Mouse (Mus musculus) myocyte (in vitro differentiated cells): ENCODE measurements around the gene Aplp2. TPM values are rescaled to one million over a fixed set of nuclear protein-coding genes. Genes with fewer than 3 reads are reported as not detected.

Source experiments
- H3K27me3 ChIP-seq: one replicate; pipeline ENCODE4 v1.6.1; 2011; ENCODE audit not compliant: control insufficient read depth, insufficient read depth, insufficient read length
- H3K36me3 ChIP-seq: one replicate; pipeline ENCODE4 v1.6.1; 2011; ENCODE audit not compliant: control insufficient read depth, insufficient read depth
- H3K4me2 ChIP-seq: one replicate; pipeline ENCODE4 v1.6.1; 2011; ENCODE audit warnings: low read depth, control low read depth
- H3K4me3 ChIP-seq: one replicate; pipeline ENCODE4 v1.5.1; 2011; ENCODE audit warnings: mild to moderate bottlenecking, control low read depth, moderate library complexity
- H3K79me2 ChIP-seq: one replicate; pipeline ENCODE4 v1.6.1; 2011; ENCODE audit not compliant: control insufficient read depth, insufficient read depth
- H3ac ChIP-seq: one replicate; pipeline ENCODE4 v1.6.1; 2011; ENCODE audit not compliant: control insufficient read depth, insufficient read length
- CEBPB ChIP-seq: IDR thresholded peaks from 2 replicates; pipeline ENCODE4 v1.6.1; 2011; ENCODE audit warnings: mild to moderate bottlenecking, moderate library complexity; ENCODE audit not compliant: poor library complexity, insufficient read depth, severe bottlenecking
- E2F4 ChIP-seq: IDR thresholded peaks from one replicate; pipeline ENCODE4 v1.6.1; 2011; ENCODE audit warnings: mild to moderate bottlenecking, control low read depth, moderate library complexity; ENCODE audit not compliant: insufficient read depth
- MAX ChIP-seq: IDR thresholded peaks from one replicate; pipeline ENCODE4 v1.6.1; 2011; ENCODE audit warnings: low read depth, mild to moderate bottlenecking, control low read depth
- MYOD1 ChIP-seq, 3 experiments: IDR thresholded peaks; one replicate each; pipeline ENCODE4 v1.6.1; 2011; ENCODE audit warnings: control low read depth in 2 of 3, low read depth in 2 of 3, mild to moderate bottlenecking in 2 of 3, moderate library complexity in 1 of 3; ENCODE audit not compliant: insufficient read length in 2 of 3, control insufficient read depth in 1 of 3
- MYOG ChIP-seq, 3 experiments: IDR thresholded peaks; one replicate each; pipeline ENCODE4 v1.6.1; 2011; ENCODE audit warnings: control low read depth in 2 of 3, low read depth in 2 of 3, mild to moderate bottlenecking in 2 of 3; ENCODE audit not compliant: insufficient read length in 2 of 3, control insufficient read depth in 1 of 3, insufficient read depth in 1 of 3
- POLR2A ChIP-seq: IDR thresholded peaks from one replicate; pipeline ENCODE4 v1.6.1; 2011; ENCODE audit warnings: low read depth, mild to moderate bottlenecking, control low read depth, moderate library complexity; ENCODE audit not compliant: insufficient read length
- POLR2AphosphoS2 ChIP-seq: IDR thresholded peaks from one replicate; pipeline ENCODE4 v1.6.1; 2011; ENCODE audit warnings: low read depth, control low read depth; ENCODE audit not compliant: insufficient read length
- REST ChIP-seq: IDR thresholded peaks from one replicate; pipeline ENCODE4 v1.6.1; 2011; ENCODE audit warnings: mild to moderate bottlenecking, control low read depth, moderate library complexity; ENCODE audit not compliant: insufficient read depth, insufficient read length
- SRF ChIP-seq: IDR thresholded peaks from one replicate; pipeline ENCODE4 v1.6.1; 2011; ENCODE audit warnings: low read depth; ENCODE audit not compliant: control insufficient read depth, insufficient read length
- TCF12 ChIP-seq: IDR thresholded peaks from one replicate; pipeline ENCODE4 v1.6.1; 2011; ENCODE audit warnings: mild to moderate bottlenecking, control low read depth; ENCODE audit not compliant: poor library complexity, insufficient read depth, severe bottlenecking
- TCF3 ChIP-seq: IDR thresholded peaks from one replicate; pipeline ENCODE4 v1.6.1; 2011; ENCODE audit warnings: low read depth, control low read depth; ENCODE audit not compliant: insufficient read length
- USF1 ChIP-seq: IDR thresholded peaks from one replicate; pipeline ENCODE4 v1.6.1; 2011; ENCODE audit warnings: low read depth, mild to moderate bottlenecking, control low read depth, moderate library complexity
- polyA plus RNA-seq: library from polyadenylated mRNA; unstranded; fragments of >200 nt; fragmentation: generic; extraction: Trizol; gene quantifications from one replicate; pipeline ENCODE4 v1.2.1, GENCODE M21; 2012; ENCODE audit warnings: missing spikeins

The Aplp2 gene
- polyA plus RNA-seq, 1 experiment, result 65.7 TPM

DNA sequence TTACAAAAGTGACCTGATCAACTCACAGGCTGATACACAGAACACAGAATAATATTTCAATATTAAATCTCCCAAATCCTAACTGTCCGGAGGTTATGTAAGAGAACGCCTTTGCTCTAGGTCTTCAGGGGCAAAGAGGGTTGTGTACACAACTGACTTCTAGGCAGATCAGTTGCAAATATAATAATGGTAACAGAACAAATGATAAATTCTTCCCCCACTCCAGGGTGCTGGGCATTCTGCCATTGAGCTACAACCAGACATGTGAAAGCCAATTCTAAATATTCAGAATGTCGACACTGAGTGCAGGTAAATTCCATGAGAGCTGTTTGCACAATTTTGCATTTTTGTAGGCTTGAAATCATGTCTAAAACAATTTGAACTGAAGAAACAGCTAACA lies 3.9 kb downstream of the Aplp2 start:
- peaks cover 29% of the 10 kb centered on the region for H3K79me2 ChIP-seq
- H3K36me3 ChIP-seq, result no peaks in the 10 kb centered on the region
- no peak overlapping the region for H3K4me3 ChIP-seq
- H3K27me3 ChIP-seq, result no peaks in the 10 kb centered on the region
- H3K4me2 ChIP-seq, result no peak overlapping the region
- TF ChIP-seq SRF (no peak), MYOD1 (IDR thresholded peaks at IDR 0.05; ENCODE audit: control insufficient read depth in 1 of 3, insufficient read length in 2 of 3, low read depth in 2 of 3) (no peak), USF1 (no peak), MAX (no peak), MYOG (IDR thresholded peaks at IDR 0.05; ENCODE audit: control insufficient read depth in 1 of 3, insufficient read depth in 1 of 3, insufficient read length in 2 of 3, low read depth in 2 of 3) (no peak), POLR2A (no peak), TCF3 (no peak), E2F4 (no peak), TCF12 (no peak), CEBPB (no peak), POLR2AphosphoS2 (no peak), REST (no peak)
- H3ac ChIP-seq, result no peak overlapping the region

DNA sequence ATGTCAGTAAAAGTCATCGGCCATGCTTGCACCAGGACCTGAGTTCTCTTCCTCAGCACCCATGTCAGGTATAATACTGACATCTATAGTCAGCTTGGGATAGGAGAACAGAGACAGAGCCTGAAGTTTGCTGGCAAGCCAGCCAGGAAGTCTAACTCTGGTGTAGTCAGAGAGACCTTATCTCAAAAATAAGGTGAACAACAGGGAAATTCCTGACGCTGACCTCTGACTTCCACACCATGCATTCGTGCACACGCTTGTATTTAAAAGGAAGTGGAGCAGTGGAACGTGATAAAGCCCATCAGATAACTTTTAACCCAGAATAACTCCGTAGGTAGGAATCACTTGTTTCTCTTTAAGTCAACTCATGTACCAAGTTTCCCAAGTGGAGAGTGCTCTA lies 6.9 kb downstream of the Aplp2 start:
- Histone ChIP-seq H3ac (no peak overlapping the region), H3K79me2 (peaks cover 40% of the 10 kb centered on the region), H3K27me3 (no peaks in the 10 kb centered on the region), H3K36me3 (no peaks in the 10 kb centered on the region), H3K4me2 (no peak overlapping the region), H3K4me3 (no peak overlapping the region)
- TF ChIP-seq E2F4 (no peak), USF1 (no peak)

DNA sequence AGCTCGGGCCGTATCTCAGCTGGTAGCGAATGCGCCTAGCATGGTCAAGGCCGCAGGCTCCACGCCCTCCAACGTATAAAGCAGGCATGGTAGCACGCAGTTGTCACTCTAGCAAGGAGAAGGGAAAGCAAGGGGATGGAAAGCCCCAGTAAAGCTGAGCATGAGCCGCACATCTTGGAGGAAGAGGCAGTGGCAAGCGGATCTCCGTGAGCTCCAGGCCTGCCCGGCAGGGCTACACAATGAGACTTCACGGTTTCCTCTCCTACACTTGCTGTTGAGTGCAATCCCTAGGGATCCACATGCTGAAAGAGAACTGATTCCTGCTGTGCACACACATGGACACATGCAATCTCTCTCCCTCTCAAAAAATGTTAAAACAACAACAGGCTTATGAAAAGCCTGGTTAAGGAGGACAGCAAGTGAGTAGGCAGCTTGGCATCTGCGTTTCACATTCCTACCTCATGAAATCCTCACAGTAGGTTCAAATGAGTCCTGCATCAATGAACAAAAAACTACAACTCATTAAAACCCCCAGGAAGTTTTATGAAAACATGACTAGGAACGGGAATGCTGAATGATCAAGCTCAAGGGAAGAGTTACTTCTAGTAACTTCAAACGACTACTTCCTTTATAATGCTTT lies 7.9 kb downstream of the Aplp2 start:
- H3ac ChIP-seq, result no peak overlapping the region
- no peak for TF ChIP-seq MYOD1 (IDR thresholded peaks at IDR 0.05; ENCODE audit: control insufficient read depth in 1 of 3, insufficient read length in 2 of 3, low read depth in 2 of 3)
- TF ChIP-seq USF1, result no peak
- TF ChIP-seq SRF, result no peak
- TF ChIP-seq POLR2A, result no peak
- no peak for TF ChIP-seq POLR2AphosphoS2
- no peak for TF ChIP-seq TCF12
- no peak for TF ChIP-seq E2F4
- no peak for TF ChIP-seq CEBPB
- no peak for TF ChIP-seq MYOG (IDR thresholded peaks at IDR 0.05; ENCODE audit: control insufficient read depth in 1 of 3, insufficient read depth in 1 of 3, insufficient read length in 2 of 3, low read depth in 2 of 3)
- no peak for TF ChIP-seq MAX
- TF ChIP-seq REST, result no peak
- no peaks in the 10 kb centered on the region for H3K36me3 ChIP-seq
- H3K4me3 ChIP-seq, result peak overlapping the region; percentile 1
- peak overlapping the region; percentile 86 for H3K4me2 ChIP-seq
- no peaks in the 10 kb centered on the region for H3K27me3 ChIP-seq
- H3K79me2 ChIP-seq, result peaks cover 37% of the 10 kb centered on the region

DNA sequence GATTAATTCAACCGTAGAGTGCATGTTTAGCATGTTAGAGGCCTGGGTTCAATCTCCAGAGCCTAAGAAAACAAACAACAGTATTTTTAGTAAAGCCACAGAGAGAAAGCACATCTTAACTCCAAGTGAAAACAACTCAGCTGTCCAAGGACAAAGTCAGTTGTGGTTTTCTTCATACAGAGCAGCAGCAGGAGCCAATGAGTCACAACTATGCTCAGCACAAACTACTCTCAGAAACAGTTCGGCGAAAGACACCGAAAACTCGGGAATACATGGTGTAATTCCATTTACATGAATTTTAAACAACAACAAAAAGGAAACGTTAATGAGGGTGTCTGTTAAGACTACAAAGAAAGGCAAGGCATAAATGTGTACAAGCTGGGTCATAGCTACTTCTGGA lies 8.5 kb downstream of the Aplp2 start:
- peak overlapping the region; percentile 1 for H3K4me3 ChIP-seq
- no peaks in the 10 kb centered on the region for H3K27me3 ChIP-seq
- no peak overlapping the region for H3ac ChIP-seq
- peaks cover 41% of the 10 kb centered on the region for H3K79me2 ChIP-seq
- TF ChIP-seq MYOG (IDR thresholded peaks at IDR 0.05; ENCODE audit: control insufficient read depth in 1 of 3, insufficient read depth in 1 of 3, insufficient read length in 2 of 3, low read depth in 2 of 3) (peak in 1 of 3 experiments; percentile 74), SRF (no peak), MYOD1 (IDR thresholded peaks at IDR 0.05; ENCODE audit: control insufficient read depth in 1 of 3, insufficient read length in 2 of 3, low read depth in 2 of 3) (peak in 2 of 3 experiments; percentile 15 to 25), TCF3 (no peak)
- no peaks in the 10 kb centered on the region for H3K36me3 ChIP-seq
- peak overlapping the region; percentile 86 for H3K4me2 ChIP-seq

DNA sequence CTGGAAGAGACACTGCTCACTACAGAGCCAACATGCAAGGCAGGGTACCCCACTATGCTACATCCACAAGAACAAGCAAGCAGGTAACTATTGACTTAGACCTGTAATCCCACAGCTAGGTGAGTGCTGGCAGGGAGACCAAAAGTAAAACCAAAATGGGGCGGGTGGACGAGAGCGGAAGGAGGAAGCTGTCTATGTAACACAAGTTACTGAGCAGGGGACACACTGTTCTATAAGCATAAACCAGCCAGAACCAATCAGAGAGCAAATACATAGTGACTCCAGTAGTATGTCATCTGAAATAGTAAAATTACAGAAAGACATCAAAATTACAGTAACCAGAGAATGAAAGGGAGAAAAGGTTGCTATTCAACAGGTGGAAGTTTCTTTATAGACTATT lies 13.0 kb downstream of the Aplp2 start:
- peaks cover 3% of the 10 kb centered on the region for H3K36me3 ChIP-seq
- no peaks in the 10 kb centered on the region for H3K27me3 ChIP-seq
- TF ChIP-seq REST (no peak), SRF (no peak), MYOD1 (IDR thresholded peaks at IDR 0.05; ENCODE audit: control insufficient read depth in 1 of 3, insufficient read length in 2 of 3, low read depth in 2 of 3) (no peak)
- H3ac ChIP-seq, result no peak overlapping the region
- H3K4me2 ChIP-seq, result no peak overlapping the region
- peaks cover 31% of the 10 kb centered on the region for H3K79me2 ChIP-seq
- H3K4me3 ChIP-seq, result no peak overlapping the region
